Mouse (Mus musculus) cerebellum, adult 8-10 months (tissue): Measurements from ENCODE around the gene Etfdh.

Source experiments
- DNase-seq: peaks from one replicate; pipeline ENCODE4 v3.0.0; 2022

The Etfdh gene

DNA sequence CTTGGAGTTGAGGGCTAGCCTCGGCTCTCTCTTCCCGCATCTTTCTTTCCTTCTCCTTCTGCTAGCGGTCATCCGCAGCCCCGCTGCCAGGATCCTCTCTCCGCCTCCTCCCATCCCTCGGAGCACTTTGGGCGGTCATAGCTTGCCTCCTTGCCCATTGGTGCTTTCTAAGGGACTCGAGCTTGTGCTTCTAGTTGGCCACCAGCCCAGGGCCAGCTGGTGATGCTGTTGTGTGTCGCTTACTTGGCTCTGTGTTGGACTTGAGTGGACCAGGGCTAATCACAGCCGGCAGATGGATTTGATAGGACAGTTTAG lies at the start of gene Etfdh:
Gene Etfdh, minus strand, starts transcription at position 85 of the 315 bp plus-strand sequence.
- peak; percentile 83 for DNase-seq

DNA sequence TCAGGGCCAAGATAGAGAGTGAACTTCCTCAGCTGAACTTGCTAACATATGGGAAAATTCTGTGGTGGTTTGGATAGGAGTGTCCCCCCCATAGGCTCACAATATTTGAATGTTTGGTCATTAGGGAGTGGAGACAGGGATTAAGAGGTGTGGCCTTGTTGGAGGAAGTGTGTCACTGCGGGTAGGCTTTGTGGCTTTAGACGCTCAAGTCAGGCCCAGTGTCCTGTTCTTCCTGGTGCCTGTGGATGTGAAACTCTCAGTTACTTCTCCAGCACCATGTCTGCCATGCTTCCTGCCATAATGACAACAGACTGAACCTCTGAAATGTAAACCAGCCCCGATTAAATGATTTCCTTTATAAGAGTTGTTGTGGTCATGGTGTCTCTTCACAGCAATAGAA lies 47.1 kb upstream of the Etfdh start:
- DNase-seq, result no peak

DNA sequence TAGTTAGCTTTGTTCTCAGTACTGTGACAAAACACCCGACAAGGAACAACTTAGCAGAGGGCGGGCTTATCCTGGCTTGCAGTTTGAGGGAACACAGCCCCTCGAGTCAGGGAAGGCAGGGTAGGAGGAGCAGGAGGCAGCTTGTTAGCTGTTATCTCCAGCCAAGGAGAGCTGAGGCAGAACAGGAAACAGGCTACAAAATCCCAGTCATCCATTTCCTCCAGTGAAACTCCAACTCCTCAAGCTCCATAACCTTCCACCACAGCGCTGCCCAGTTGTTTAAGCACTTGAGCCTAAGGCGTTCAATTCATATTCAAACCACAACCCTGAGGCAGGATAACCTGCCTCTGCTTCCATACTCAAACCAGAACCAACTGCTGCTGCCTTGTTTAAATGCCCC lies 45.3 kb upstream of the Etfdh start:
- DNase-seq, result no peak

DNA sequence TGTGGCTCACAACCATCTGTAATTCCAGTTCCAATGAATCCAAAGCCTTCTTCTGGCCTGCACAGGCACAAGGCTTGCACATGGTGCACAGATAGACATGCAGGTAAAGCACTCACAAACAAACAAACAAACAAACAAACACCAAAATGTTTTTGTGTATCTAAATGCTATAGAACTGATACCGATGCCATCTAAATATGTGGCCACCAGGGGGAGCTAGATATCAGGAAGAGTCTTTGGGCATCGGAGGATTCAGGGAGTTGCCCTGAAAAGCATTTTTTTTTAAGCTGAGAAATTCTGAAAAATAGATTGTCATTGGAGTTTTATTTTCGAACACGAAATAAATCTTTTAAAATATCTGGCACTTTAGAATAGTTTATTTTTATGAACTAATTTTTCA lies 43.8 kb upstream of the Etfdh start:
- DNase-seq, result peak; percentile 50

DNA sequence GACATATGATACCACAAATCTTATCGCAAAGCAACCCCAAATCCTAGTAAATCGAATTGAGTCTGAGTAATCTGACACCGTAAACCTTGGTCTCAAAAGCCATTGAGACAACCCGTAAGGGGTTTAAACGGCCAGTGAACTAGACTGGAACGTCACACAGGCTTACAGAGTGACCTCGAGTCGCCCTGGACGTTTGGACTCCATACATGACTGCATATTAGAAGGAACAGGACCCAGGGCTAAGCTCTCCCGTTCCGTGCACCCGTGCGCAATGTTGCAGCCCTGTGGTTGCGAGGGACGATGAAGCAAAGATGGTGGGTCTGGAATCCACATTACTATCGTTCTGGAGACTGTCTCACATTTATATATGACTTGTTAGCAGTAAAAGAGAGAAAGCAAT lies 42.9 kb upstream of the Etfdh start:
- no peak for DNase-seq

DNA sequence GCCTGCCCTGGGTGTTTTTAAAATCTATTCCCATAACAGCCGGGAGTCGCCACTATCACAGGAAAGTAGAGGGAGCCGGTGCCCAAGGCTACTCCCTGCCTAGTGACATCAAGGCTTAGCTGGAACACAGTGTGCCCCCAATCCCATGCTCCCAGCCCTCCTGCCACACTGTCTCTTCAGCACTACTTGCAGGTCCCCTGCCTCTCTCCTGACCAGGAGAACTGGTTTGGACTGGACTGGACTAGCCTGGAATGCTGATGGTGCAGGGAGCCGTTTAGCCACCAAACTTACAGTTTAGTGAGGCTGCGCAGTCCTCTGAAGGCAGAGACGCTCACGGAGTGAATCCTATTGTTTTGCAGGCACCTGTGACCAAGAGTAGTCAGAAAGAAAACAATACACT lies 41.3 kb upstream of the Etfdh start:
- no peak for DNase-seq

DNA sequence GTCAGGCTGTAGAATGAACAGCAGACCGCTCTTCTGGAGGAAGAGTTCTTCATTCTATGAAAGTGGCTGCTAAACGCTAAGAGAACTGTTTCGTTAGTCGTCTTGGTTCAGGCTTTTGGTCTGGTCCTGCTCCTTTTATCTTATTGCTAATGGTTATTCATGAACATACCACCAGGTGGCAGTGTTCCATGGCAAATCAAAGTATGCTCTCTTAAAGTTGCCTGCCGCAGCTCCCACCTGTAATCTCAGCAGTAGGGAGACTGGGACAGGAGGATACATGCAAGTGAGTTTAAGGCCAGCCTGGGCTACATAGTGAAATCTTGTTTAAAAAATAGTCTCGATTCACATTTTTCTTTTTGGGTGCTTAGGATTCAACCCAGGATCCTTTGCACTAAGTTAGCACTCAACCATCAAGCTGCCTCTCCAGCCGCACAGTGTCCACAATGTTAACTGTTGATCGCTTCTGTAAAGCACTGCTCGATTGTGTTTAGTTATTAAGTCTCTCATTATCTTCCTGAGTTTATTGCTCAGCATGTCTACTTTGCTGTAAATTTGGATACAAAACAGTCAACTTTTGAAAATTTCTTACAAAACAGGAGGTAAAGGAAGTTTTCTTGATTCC lies 35.6 kb upstream of the Etfdh start:
- peak; percentile 45 for DNase-seq

DNA sequence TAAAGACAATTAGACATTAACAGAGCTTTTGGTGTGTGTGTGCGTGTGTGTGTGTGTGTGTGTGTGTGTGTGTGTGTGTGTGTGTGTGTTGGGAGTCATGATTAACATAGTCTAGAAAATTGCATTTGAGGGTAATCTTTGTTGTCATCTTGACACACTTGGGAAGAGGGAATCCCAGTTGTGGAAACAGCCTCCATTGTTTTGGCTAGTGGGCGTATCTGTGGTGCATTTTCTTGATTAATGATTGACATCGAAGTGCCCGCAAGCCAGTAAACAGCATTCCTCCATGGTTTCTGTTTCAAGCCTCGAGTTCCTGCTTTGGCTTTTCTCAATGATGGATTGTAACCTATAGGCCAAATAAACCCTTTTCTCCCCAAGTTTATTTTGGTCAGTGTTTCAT lies 27.4 kb upstream of the Etfdh start:
- DNase-seq, result no peak

DNA sequence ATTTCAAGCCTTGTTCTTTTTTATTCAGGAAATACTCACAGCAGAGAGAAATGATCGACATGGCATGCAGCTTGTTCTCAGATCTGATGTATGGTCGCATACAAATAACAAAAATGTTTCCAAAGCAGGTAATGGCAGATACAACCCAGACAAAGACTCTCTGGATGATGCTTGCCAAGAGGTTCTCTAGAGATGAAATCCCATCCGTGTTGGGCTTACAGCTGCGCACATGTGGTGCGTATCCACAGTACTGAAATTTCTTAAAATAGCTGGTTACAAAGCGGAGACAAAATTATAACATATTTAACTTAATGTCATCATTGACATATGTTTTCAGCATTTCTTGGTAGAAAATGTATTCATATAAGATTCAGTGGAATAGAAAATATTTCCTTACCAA lies 22.8 kb upstream of the Etfdh start:
- DNase-seq, result no peak

DNA sequence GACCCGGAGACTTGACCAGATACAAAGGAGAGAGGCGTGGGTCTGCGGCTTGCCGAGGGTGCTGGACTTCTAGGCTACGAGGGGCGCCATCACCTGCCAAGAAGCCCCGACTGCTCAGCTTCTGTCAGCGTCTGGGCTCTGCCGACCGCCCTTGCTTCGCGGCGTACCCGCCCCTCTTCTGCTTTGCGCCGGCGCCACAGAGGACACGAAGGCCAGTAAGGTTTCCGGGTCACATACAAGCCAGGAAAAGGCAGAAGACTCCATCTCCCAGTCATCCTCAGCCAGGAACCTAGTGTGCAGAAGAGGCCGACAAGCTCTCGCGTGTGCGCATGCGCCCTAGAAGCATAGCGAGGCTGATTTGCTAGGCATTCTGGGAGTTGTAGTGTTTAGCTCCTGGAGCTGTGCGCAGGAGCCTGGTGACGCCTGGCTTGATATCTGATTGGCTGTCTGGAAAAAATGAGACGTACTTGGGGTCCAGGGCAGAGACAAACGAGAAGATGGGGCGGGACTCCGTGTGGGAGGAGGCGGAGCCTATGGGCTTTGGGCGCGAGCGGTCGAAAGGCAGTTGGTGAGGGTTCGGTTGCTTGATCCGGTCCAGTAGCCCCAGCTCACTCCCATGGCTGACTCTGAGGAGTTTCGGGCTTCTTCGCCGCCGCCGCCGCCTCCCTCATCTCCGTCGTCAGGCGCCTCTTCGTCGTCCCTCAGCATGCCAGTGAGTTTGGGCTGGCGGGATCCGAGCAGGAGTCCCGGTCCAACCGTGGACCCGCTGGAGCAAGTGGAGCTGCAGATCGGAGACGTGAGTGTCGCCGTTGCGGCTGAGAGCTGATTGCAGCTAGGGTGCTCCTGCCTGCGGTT lies 512 bp downstream of the Etfdh start, which contains the start of gene 4930579G24Rik:
Gene 4930579G24Rik, plus strand, starts transcription at position 519 of the 855 bp plus-strand sequence.
- peak; percentile 96 for DNase-seq

DNA sequence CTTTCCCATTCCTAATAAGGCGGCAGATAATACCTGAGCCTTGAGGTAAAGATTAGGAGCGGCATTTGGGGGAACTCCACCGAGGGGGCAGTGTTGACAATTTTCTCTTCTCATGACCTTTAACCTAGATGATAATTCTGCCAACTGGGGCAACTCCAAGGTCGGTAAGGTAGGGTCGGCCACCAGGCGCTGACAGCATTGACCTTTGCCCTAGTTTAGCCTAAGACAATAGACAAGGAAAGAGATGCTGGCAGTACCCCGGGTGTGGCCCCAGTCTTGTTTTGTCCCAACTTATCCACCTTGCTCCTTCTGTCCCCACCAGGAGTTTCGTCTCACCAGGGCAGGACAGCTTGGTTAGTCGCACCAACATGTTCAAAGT lies 1.1 kb downstream of the Etfdh start:
- no peak for DNase-seq

DNA sequence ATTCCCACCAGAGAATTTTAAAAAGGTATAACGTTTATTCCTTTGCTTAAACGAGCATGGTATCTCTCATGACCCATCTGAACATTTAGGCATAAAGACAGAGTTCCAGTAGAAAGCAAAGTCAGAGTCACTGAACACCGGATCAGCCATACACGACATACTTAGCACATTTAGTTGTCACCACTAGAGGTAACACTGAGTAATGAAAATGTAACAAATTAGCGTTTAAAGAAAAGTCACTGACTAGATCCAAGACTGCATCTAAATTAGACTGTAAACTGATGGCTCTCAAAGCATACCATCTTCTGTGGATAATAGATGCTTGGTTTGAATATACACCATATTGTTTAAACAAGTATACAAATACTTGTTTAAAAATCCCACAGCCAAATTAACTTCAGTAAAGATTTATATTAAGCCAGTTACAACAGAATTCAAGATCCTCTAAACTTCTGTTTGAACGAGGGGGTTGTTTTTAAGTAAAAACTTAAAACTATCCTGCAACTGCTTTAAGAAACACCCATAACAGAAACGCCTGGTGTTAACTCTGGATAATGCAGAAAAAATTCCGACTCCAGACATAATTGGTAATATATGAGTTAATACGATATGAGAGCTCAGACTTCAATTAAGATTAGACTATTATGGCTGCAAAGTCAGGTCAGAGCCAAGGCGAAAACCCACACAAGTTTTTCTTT lies 1.7 kb downstream of the Etfdh start:
- DNase-seq, result no peak

DNA sequence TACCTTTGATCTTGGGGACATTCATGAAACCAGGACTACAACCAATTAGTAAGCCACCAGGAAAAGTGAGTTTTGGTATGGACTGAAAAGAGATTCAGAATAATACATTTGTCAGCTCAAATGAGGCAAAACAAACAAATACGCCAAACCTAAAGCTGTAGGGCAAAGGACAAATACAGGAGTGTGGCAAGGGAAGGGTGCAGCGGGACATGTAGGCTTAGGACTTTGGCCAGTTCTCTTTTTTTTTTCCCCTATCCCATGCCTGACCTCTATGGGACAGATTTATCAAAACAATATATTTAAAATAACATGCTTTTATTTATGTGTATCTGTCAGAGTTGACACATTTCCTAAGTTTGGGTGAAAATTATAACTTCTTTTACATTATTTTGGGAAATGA lies 19.4 kb downstream of the Etfdh start:
- no peak for DNase-seq

DNA sequence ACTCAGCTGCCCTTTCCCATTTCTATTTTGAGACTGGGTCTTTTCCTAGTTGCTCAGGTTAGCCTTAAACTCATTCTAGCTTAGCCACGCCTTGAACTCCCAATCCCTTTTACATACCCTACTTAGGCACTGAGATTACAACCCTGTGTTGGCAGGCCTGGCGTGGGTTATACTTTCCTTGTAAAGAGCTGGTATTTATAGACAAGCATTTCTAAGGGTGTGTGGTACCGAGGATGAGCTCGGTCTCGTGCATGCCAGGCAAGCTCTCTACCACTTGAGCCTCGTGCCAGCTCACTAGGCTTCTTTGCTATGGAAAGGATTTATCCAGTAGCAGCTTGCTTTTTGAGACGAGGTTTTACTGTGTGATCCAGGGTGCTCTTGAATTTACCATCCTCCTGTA lies 33.8 kb downstream of the Etfdh start:
- DNase-seq, result no peak

DNA sequence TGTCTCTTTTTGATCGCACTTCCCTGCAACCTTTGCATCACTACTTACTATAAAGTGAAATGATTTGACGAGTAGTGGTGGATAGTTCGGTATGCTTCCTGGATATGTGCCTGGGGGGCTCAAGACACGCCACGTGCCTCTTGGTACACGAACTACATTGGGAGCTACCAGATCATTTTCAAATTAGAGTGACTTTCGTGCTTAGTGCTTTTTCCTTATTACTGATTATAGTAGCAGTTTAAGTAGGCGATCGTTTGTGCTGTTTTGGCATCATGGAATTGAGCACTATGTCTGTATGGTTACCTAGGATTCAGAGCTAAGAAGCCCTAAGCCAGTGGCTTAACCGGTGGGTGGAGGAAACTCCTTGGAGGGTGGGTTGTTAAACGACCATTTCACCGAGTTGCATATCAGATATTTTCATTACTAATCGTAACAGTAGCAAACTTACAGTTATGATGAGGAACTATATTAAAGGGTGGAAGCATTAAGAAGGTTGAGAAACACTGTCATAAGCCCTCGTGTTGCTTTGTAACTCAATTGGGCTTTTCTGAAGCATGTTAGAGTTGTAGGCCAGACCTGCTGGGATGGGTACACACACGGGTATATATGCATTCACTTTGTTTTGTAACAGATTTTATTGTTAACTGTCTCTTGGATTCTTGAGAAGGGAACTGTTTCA lies 37.4 kb downstream of the Etfdh start:
- DNase-seq, result no peak

DNA sequence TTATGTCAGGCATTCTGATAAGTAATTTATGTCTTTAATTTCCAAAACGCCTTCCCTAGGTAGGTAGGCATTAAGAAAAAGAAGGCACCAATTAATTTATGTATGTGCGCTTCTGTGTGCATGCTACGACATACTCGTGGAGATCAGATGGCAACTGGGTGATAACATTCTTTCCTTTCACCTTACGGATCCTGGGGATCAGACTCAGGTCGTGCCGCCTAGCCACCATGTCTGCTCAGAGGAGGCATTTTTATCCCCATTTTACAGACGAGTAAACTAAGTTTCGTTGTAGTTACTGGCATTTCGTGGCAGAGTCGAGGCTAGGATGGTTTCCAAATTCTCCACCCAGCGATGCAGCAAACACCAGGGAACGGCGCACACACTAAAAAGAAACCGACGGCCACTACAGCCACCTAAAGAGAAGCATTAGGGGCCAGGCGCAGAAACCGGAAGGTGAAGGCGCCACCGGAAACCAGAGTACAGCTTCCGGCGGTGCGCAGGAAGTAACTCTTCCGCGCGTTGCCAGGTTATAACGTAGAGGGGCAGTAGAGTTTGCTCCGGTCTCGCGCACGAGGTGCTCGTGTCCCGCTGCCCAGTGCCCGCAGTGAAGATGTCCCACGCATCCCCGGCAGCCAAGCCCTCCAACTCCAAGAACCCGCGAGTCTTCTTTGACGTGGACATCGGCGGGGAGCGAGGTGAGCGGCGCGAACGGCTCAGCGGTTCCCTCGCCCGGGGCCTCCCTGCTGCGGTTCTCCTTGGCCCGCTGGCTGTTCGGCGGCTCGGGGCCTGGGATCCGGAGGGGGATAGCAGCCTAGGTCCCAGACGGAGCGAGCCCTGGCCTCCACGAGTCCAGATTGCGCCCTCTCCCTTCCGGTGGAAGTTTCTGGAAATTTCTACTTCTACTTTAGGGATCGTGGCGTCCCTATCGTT lies 38.2 kb downstream of the Etfdh start, which contains the start of gene Ppid:
Gene Ppid, plus strand, starts transcription at position 480 of the 930 bp plus-strand sequence.
- DNase-seq, result peak; percentile 70

DNA sequence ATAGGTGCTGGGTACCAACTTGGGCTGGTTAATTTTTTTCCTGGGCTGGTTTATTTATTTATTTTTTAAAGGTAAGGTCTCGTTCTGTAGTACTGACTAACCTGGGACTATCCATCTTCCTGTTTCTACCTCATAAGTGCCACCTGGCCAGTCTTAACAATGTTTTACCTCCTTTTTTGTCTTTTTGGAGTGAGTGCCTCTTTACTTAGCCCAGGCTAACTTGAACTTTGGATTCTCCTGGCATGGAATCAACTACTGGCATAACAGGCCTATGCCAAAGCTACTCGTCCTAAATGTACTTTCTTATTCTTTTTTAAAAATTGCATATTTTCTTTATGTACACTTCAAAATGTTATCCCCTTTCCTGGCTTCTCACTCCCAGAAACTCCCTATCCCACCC lies 39.6 kb downstream of the Etfdh start:
- DNase-seq, result no peak

DNA sequence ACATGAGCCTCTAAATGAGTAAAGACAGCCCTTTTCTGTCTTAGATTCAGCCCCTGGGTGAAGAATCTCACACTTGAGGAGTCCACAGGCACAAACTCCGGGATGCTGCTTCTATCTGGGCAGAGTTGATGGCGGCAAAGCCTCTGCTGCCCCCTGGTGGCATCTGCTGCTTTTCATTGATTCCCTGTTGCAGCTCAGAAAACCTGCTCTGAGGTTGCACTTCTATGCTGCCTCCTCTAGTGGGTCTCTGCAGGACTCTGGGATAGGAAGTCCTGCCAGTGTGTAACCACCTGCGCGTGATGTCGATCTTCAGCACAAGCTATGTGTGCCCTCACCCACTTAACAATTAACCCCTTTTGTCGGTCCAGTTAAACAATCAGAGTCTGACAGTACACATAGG lies 42.5 kb downstream of the Etfdh start:
- DNase-seq, result peak; percentile 94

DNA sequence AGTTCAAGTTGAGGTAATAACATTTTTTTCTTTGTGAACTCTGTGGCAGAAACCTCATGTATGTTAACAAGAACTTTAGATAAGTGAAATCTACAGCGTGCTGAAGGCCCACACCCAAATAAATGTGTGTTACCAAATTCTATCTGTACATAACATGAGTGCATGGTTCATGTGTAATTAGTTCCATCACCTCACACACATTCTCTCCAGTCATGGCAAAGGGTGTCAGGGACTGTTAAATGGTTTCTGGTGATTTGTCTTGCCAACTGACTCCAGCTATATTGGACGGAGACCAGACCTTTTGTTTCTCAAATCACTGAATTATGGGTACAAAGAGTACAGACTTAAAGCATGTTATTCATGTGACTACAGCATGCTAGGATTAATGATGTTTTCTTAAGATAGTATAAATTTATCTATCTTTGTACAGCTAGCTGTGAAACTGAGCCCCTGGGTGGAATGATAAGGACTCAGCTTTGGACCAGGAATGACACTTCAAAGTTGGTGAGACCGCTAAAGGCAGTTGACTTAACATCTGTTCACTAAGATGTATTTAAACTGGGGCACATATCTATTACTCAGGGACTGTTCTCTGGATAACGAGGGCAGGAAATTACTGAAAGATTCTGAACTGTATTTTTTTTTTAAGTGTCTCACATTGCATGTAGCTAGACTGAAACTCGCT lies 49.3 kb downstream of the Etfdh start:
- DNase-seq, result no peak

DNA sequence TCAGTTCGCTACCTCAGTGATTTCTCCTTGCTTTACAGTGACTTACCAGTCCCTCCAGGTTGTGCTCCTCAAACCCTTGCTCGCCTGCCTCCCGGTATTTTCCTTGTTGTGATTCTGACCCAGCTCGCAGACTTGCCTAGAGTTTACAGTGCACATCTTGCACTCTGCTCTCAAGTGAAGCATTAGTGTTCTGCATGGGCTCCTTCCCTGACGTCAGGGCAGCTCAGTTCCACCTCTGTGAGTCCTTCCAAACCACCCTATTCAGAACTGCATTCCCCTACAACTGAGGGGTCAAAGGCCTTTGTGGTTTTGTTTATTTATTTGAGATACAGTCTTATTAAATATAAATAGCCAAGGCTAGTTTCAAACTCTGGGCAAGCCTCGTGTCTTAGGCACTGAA lies 51.1 kb downstream of the Etfdh start:
- DNase-seq, result no peak

DNA sequence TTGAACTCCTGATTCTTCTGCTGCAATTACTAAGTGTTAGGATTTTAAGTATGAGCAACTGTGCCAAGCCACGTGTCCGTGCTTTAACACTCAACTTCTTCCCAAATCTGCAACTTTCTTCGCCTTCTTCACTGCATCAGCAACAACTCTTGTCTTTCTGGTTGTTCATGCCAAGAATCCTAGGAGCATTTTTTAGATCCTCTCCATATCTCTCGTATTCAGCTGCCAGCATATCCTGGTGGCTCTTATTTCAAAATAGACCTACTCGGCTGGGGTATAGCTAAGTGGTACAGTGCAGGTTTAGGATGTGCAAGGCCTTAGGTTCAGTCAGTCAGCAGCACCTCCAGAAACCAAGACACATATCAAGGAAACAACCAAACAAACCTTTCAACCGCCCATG lies 51.7 kb downstream of the Etfdh start:
- DNase-seq, result no peak

DNA sequence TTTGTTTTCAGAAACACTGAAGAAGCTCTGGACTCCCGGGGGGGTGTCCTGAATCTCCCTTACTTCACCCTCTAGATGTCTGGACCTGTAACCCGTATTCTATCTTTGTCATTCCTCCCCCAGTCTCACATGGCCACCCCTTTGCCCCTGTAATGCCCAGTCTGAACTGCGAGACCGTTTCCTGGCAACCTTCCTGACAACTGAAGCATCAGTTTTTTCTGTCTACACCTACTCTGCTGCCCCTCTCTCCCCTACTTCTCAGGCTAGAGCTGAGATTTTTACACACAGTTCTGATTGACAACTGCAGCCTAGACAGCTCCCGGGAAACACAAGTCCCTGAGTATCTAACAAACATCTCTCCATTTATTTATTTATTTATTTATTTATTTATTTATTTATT lies 52.4 kb downstream of the Etfdh start:
- no peak for DNase-seq
